Mouse (Mus musculus) liver, embryonic 14.5 days (tissue): ENCODE results near the gene Hsf2.

Experiments
- CTCF ChIP-seq: IDR thresholded peaks from 2 replicates; pipeline ENCODE4 v1.5.1; 2016; ENCODE audit warnings: antibody characterized with exemption, low read depth, control low read depth
- EP300 ChIP-seq: IDR thresholded peaks from 2 replicates; pipeline ENCODE4 v1.6.1; 2016; ENCODE audit warnings: antibody characterized with exemption, low read depth

DNA sequence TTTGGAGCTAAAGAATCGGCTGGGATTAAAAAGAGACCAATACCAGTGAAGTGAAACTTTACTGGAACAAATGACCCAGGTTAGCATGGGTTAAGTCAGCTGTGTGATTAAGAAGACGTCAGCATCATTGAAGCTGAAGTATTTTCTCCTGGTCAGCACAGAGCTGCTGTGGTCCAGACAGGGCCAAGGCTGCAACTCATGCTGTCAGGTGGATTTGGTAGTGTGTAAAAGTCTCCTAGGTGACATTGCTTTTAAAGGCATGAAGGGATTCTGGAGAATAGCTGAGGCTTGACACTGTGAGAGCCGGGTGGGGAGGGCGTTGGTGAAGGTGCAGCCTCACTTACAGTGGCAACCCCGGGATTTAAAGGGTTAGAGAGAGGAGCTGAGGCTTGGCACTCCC, 4.5 kb upstream of the Hsf2 start:
- no peak for TF ChIP-seq CTCF
- no peak for TF ChIP-seq EP300
